Mouse (Mus musculus): ENCODE measurements at regions not wholly inside any gene's neighbourhood (a gene's known extent, or its start where the extent isn't known, plus 50 kb on each side); places are given as distances from the start of the nearest gene placed in this dataset.

DNA sequence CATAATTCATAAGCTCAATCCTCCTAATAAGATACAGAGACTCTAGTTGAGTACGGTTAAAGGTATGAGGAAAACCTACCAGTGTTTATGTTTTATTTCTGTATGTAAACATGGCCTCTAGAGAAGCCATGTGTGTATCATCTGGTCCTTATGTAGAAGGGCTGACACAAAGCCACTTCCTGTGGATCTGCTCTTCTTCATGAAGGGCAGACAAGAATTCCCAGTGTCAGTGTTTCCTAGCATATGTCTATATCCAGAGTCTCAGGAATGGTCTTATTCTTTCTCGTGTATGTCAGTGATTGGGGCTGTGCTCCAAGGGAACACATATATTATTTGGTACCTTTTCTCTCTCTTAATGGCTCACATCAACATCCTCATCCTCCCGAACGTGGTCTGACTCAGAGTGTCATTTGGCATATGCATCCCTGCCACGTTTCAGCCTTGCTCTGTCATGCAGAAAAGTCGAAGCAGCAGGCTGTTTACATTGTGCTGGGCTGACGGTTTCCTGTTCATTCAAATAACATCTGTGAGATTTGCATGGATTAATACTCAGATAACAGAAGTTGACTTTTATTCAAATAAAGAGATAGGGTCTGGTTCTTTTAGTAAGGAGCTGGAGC lies 59.3 kb upstream of the Cwc22 start:
- no peak for DNase-seq

DNA sequence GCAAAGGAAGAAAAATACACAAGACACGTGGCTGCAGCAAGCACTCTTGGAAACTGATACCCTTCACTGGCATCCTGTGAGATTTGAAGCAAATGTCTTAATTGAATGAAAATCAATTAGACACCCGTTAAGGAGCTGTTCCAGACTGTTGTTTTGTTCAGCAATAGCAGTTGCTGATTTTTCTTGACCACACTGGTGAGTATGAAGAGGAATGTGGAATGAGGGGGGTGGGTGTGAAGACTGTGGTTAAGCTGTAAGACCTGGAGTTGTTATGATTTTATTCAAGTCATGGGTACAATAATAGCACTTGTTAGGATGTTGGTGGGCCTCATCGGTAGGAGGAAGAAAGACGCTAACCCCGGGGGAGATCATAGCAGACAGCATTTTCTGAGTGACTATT lies 58.3 kb upstream of the Cwc22 start:
- DNase-seq, result no peak

All from liver (tissue).